Mouse (Mus musculus): Measurements from ENCODE around the gene AU022252.

The AU022252 gene

GRCm38 (mm10) chr4:119244468-119245240 lies 12.1 kb upstream of the AU022252 start:
- DNase-seq (ENCODE audit: low read depth, low spot score): no peak

GRCm38 (mm10) chr4:119242571-119242970 lies 10.1 kb upstream of the AU022252 start:
- no peak for DNase-seq (ENCODE audit: low read depth, low spot score)

GRCm38 (mm10) chr4:119241664-119242063 lies 9.2 kb upstream of the AU022252 start:
- DNase-seq (ENCODE audit: low read depth, low spot score): no peak

- peak; percentile 84 for DNase-seq (ENCODE audit: low read depth, low spot score)
These were observed 6.7 kb upstream of the AU022252 start for GRCm38 (mm10) chr4:119239181-119239682.

- DNase-seq (ENCODE audit: low read depth, low spot score): no peak
These were observed 6.1 kb upstream of the AU022252 start for GRCm38 (mm10) chr4:119238661-119239060.

GRCm38 (mm10) chr4:119234348-119234747 lies 1.8 kb upstream of the AU022252 start:
- DNase-seq (ENCODE audit: low read depth, low spot score): no peak

GRCm38 (mm10) chr4:119233256-119233901 lies 867 bp upstream of the AU022252 start:
- DNase-seq (ENCODE audit: low read depth, low spot score): peak; percentile 80

GRCm38 (mm10) chr4:119226751-119227150 lies 5.8 kb downstream of the AU022252 start:
- no peak for DNase-seq (ENCODE audit: low read depth, low spot score)

GRCm38 (mm10) chr4:119225719-119226118 lies 6.8 kb downstream of the AU022252 start:
- no peak for DNase-seq (ENCODE audit: low read depth, low spot score)

GRCm38 (mm10) chr4:119224534-119224933 lies 8.0 kb downstream of the AU022252 start:
- no peak for DNase-seq (ENCODE audit: low read depth, low spot score)

GRCm38 (mm10) chr4:119223696-119224095 lies 8.8 kb downstream of the AU022252 start:
- peak; percentile 83 for DNase-seq (ENCODE audit: low read depth, low spot score)

- DNase-seq (ENCODE audit: low read depth, low spot score): peak; percentile 47
These were observed 14.3 kb downstream of the AU022252 start, which contains the start of gene Tmem269 for GRCm38 (mm10) chr4:119218169-119218568. TSS of gene Tmem269 (minus strand) at chr4:119218217.

GRCm38 (mm10) chr4:119216667-119217066 lies 15.8 kb downstream of the AU022252 start:
- DNase-seq (ENCODE audit: low read depth, low spot score): no peak

- DNase-seq (ENCODE audit: low read depth, low spot score): peak; percentile 69
These were observed 27.8 kb downstream of the AU022252 start for GRCm38 (mm10) chr4:119204672-119205071.

- DNase-seq (ENCODE audit: low read depth, low spot score): no peak
These were observed 34.4 kb downstream of the AU022252 start for GRCm38 (mm10) chr4:119198105-119198504.

- no peak for DNase-seq (ENCODE audit: low read depth, low spot score)
These were observed 36.8 kb downstream of the AU022252 start for GRCm38 (mm10) chr4:119195582-119196320.

- DNase-seq (ENCODE audit: low read depth, low spot score): peak; percentile 84
These were observed 37.5 kb downstream of the AU022252 start, which contains the start of gene Svbp for GRCm38 (mm10) chr4:119194909-119195581. TSS of gene Svbp (plus strand) at chr4:119195306.

GRCm38 (mm10) chr4:119192757-119193156 lies 39.8 kb downstream of the AU022252 start:
- DNase-seq (ENCODE audit: low read depth, low spot score): no peak

GRCm38 (mm10) chr4:119191273-119191672 lies 41.2 kb downstream of the AU022252 start:
- DNase-seq (ENCODE audit: low read depth, low spot score): no peak

GRCm38 (mm10) chr4:119190618-119191017 lies 41.9 kb downstream of the AU022252 start:
- no peak for DNase-seq (ENCODE audit: low read depth, low spot score)

GRCm38 (mm10) chr4:119189864-119190263 lies 42.6 kb downstream of the AU022252 start, which contains the start of gene Ermap:
TSS of gene Ermap (minus strand) at chr4:119190011.
- no peak for DNase-seq (ENCODE audit: low read depth, low spot score)
